Mouse (Mus musculus): ENCODE results near the gene Kdelr2.

GRCm38 (mm10) chr5:143356686-143357388 lies 46.8 kb upstream of the Kdelr2 start, which contains the start of gene Grid2ip:
- TF ChIP-seq CTCF (IDR thresholded peaks at IDR 0.05; ENCODE audit: low read depth) (no peak), EP300 (optimal IDR thresholded peaks at IDR 0.05) (no peak)
